Mouse (Mus musculus) megakaryocyte, adult 5-6 weeks (primary cell): ENCODE measurements around the gene Itga4. TPM values are rescaled to one million over a fixed set of nuclear protein-coding genes. Genes with fewer than 3 reads are reported as not detected.

Source experiments
- ATAC-seq: 2 replicates; pipeline ENCODE4 v1.8.0; 2016; ENCODE audit warnings: mild to moderate bottlenecking, inconsistent platforms; ENCODE audit not compliant: poor library complexity, severe bottlenecking
- total RNA-seq, 2 experiments: library from RNA; stranded (forward) in 1 of 2; stranded (reverse) in 1 of 2; fragments of 153-499, 151-499 nt in 1 of 2; fragments of 221-1000, 200-1000 nt in 1 of 2; gene quantifications; 2 replicates each; pipeline versions ENCODE4 v1.2.3 to v1.2.4; 2015 to 2017

Gene Itga4
- total RNA-seq, 2 experiments from 2014 or later, result 170 to 212 TPM

GRCm38 (mm10) chr2:79265665-79266064 is 10.4 kb downstream of the Itga4 start:
- peak; percentile 88 for ATAC-seq

- ATAC-seq, result no peak
Measured at GRCm38 (mm10) chr2:79266480-79266879, 11.3 kb downstream of the Itga4 start.

- ATAC-seq, result no peak
Measured at GRCm38 (mm10) chr2:79267181-79267580, 12.0 kb downstream of the Itga4 start.

- ATAC-seq, result no peak
Measured at GRCm38 (mm10) chr2:79268863-79269262, 13.6 kb downstream of the Itga4 start.

GRCm38 (mm10) chr2:79270034-79270535 is 14.9 kb downstream of the Itga4 start:
- ATAC-seq, result peak; percentile 27

GRCm38 (mm10) chr2:79271838-79272237 is 16.6 kb downstream of the Itga4 start:
- no peak for ATAC-seq

GRCm38 (mm10) chr2:79278581-79278980 is 23.4 kb downstream of the Itga4 start:
- no peak for ATAC-seq

GRCm38 (mm10) chr2:79284206-79284605 is 29.0 kb downstream of the Itga4 start:
- no peak for ATAC-seq

GRCm38 (mm10) chr2:79290149-79290548 is 34.9 kb downstream of the Itga4 start:
- no peak for ATAC-seq

- ATAC-seq, result no peak
Measured at GRCm38 (mm10) chr2:79291922-79292321, 36.7 kb downstream of the Itga4 start.

- no peak for ATAC-seq
Measured at GRCm38 (mm10) chr2:79292431-79292830, 37.2 kb downstream of the Itga4 start.

GRCm38 (mm10) chr2:79302398-79302797 is 47.2 kb downstream of the Itga4 start:
- no peak for ATAC-seq

- no peak for ATAC-seq
Measured at GRCm38 (mm10) chr2:79307549-79307948, 52.3 kb downstream of the Itga4 start.

GRCm38 (mm10) chr2:79309454-79310118 is 54.4 kb downstream of the Itga4 start:
- no peak for ATAC-seq

GRCm38 (mm10) chr2:79312499-79312898 is 57.3 kb downstream of the Itga4 start:
- no peak for ATAC-seq

- no peak for ATAC-seq
Measured at GRCm38 (mm10) chr2:79315108-79315507, 59.9 kb downstream of the Itga4 start.

- ATAC-seq, result no peak
Measured at GRCm38 (mm10) chr2:79316182-79316880, 61.1 kb downstream of the Itga4 start.

GRCm38 (mm10) chr2:79328079-79328478 is 72.9 kb downstream of the Itga4 start:
- ATAC-seq, result no peak

GRCm38 (mm10) chr2:79334661-79335060 is 79.4 kb downstream of the Itga4 start:
- no peak for ATAC-seq

GRCm38 (mm10) chr2:79336141-79336540 is 80.9 kb downstream of the Itga4 start:
- no peak for ATAC-seq

GRCm38 (mm10) chr2:79339003-79339402 is 83.8 kb downstream of the Itga4 start:
- peak; percentile 43; the same call in 1 of the 2 replicates for ATAC-seq

- ATAC-seq, result no peak
Measured at GRCm38 (mm10) chr2:79343115-79343514, 87.9 kb downstream of the Itga4 start.
